Mouse (Mus musculus): ENCODE measurements around the gene Gm20388. TPM values are rescaled to one million over a fixed set of nuclear protein-coding genes. Genes with fewer than 3 reads are reported as not detected.

Gene Gm20388
- polyA plus RNA-seq, 1 experiment from 2014 or later: 12.4 TPM

DNA sequence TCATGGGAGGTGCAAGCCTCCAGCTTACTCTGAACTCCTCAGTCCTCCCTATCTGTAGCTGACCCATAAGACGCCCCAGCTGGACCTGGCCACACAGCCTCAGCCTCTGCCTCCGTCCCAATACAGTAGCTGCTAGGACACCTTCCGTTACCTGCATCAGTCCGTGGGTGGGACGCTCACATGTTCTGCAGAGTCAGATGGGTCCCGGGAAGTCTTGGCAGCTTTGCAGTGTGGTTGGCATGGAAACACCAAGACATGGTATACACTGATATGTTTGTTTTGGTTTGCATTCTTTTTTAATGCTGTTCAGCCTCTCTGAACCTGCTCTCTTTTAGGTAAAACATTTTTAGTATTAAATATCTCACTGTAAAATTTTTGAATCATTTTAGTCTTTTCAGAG, 3925.7 kb downstream of the Gm20388 start:
- Histone ChIP-seq H3K9ac (ENCODE audit: low read depth, low read length) (no peak overlapping the region), H3K27ac (ENCODE audit: low read depth, low read length) (no peak overlapping the region), H3K27me3 (replicated peaks; ENCODE audit: control insufficient read depth, insufficient read depth, low read length) (no peaks in the 10 kb centered on the region), H3K4me1 (ENCODE audit: control insufficient read depth, insufficient read depth, low read depth, low read length) (no peaks in the 10 kb centered on the region), H3K4me2 (ENCODE audit: low read length) (no peak overlapping the region), H3K4me3 (ENCODE audit: low read length) (no peak overlapping the region), H3K36me3 (ENCODE audit: control insufficient read depth, insufficient read depth, low read length) (peaks cover 34% of the 10 kb centered on the region), H3K9me3 (ENCODE audit: control insufficient read depth, low read length) (no peaks in the 10 kb centered on the region)
- 78% methylated on average over 6 of the region's 6 CpGs for WGBS
- ATAC-seq: peak; percentile 17; the same call in 1 of the 2 replicates

- Histone ChIP-seq H3K27ac (ENCODE audit: low read depth, low read length) (no peak overlapping the region), H3K4me1 (ENCODE audit: control insufficient read depth, insufficient read depth, low read depth, low read length) (no peaks in the 10 kb centered on the region), H3K27me3 (replicated peaks; ENCODE audit: control insufficient read depth, insufficient read depth, low read length) (no peaks in the 10 kb centered on the region), H3K9ac (ENCODE audit: low read depth, low read length) (no peak overlapping the region), H3K4me2 (ENCODE audit: low read length) (no peak overlapping the region), H3K9me3 (ENCODE audit: control insufficient read depth, low read length) (no peaks in the 10 kb centered on the region), H3K4me3 (ENCODE audit: low read length) (no peak overlapping the region), H3K36me3 (ENCODE audit: control insufficient read depth, insufficient read depth, low read length) (peaks cover 22% of the 10 kb centered on the region)
- whole genome bisulfite sequencing: 78% methylated on average over 9 of the region's 9 CpGs
- ATAC-seq: no peak
These were observed 3927.9 kb downstream of the Gm20388 start for GRCm38 (mm10) chr8:123838496-123838895.

- Histone ChIP-seq H3K4me2 (ENCODE audit: low read length) (no peak overlapping the region), H3K9ac (ENCODE audit: low read depth, low read length) (no peak overlapping the region), H3K4me3 (ENCODE audit: low read length) (no peak overlapping the region), H3K27ac (ENCODE audit: low read depth, low read length) (no peak overlapping the region), H3K4me1 (ENCODE audit: control insufficient read depth, insufficient read depth, low read depth, low read length) (no peaks in the 10 kb centered on the region), H3K27me3 (replicated peaks; ENCODE audit: control insufficient read depth, insufficient read depth, low read length) (no peaks in the 10 kb centered on the region), H3K9me3 (ENCODE audit: control insufficient read depth, low read length) (no peaks in the 10 kb centered on the region), H3K36me3 (ENCODE audit: control insufficient read depth, insufficient read depth, low read length) (peaks cover 6% of the 10 kb centered on the region; the same call in 1 of the 2 replicates)
- ATAC-seq: no peak
- WGBS: 94% methylated on average over 15 of the region's 15 CpGs
These were observed 3930.1 kb downstream of the Gm20388 start for GRCm38 (mm10) chr8:123840578-123841345.

DNA sequence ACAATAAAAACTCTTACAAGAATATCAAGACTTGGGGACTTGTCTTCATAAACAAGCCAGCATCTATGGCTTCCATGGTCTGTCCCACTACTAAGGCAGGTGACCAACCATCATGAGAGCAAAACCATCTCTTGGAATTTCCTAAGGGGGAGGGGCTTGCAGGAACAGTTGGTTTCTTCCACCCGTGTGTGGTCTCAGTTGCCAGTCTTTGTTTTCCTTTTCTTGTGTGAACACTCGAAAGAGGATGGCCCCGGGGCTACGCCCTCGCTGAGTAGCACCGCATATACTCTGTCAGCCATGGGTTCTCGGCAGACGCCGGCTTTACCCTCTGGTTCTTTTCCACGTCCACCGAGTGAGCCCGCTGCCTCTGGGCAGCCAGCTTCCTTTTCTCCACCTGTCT, 3931.4 kb downstream of the Gm20388 start:
- Histone ChIP-seq H3K36me3 (ENCODE audit: control insufficient read depth, insufficient read depth, low read length) (peaks cover 4% of the 10 kb centered on the region; the same call in 1 of the 2 replicates), H3K4me3 (ENCODE audit: low read length) (no peak overlapping the region), H3K4me2 (ENCODE audit: low read length) (no peak overlapping the region), H3K4me1 (ENCODE audit: control insufficient read depth, insufficient read depth, low read depth, low read length) (no peaks in the 10 kb centered on the region), H3K27me3 (replicated peaks; ENCODE audit: control insufficient read depth, insufficient read depth, low read length) (no peaks in the 10 kb centered on the region), H3K9me3 (ENCODE audit: control insufficient read depth, low read length) (no peaks in the 10 kb centered on the region), H3K9ac (ENCODE audit: low read depth, low read length) (no peak overlapping the region), H3K27ac (ENCODE audit: low read depth, low read length) (no peak overlapping the region)
- no peak for ATAC-seq
- WGBS: 87% methylated on average over 12 of the region's 12 CpGs

- no peak overlapping the region for H3K27ac ChIP-seq (ENCODE audit: low read depth, low read length)
- WGBS: 78% methylated on average over 7 of the region's 7 CpGs
- no peak for ATAC-seq
- H3K9me3 ChIP-seq (ENCODE audit: control insufficient read depth, low read length): no peaks in the 10 kb centered on the region
- no peak overlapping the region for H3K4me3 ChIP-seq (ENCODE audit: low read length)
- H3K27me3 ChIP-seq (replicated peaks; ENCODE audit: control insufficient read depth, insufficient read depth, low read length): no peaks in the 10 kb centered on the region
- no peaks in the 10 kb centered on the region for H3K4me1 ChIP-seq (ENCODE audit: control insufficient read depth, insufficient read depth, low read depth, low read length)
- H3K9ac ChIP-seq (ENCODE audit: low read depth, low read length): no peak overlapping the region
- H3K36me3 ChIP-seq (ENCODE audit: control insufficient read depth, insufficient read depth, low read length): no peaks in the 10 kb centered on the region
- no peak overlapping the region for H3K4me2 ChIP-seq (ENCODE audit: low read length)
These were observed 3933.7 kb downstream of the Gm20388 start for GRCm38 (mm10) chr8:123844341-123844740.

- Histone ChIP-seq H3K4me3 (ENCODE audit: low read length) (no peak overlapping the region), H3K9ac (ENCODE audit: low read depth, low read length) (no peak overlapping the region), H3K9me3 (ENCODE audit: control insufficient read depth, low read length) (no peaks in the 10 kb centered on the region), H3K27me3 (replicated peaks; ENCODE audit: control insufficient read depth, insufficient read depth, low read length) (no peaks in the 10 kb centered on the region), H3K36me3 (ENCODE audit: control insufficient read depth, insufficient read depth, low read length) (no peaks in the 10 kb centered on the region), H3K27ac (ENCODE audit: low read depth, low read length) (no peak overlapping the region), H3K4me1 (ENCODE audit: control insufficient read depth, insufficient read depth, low read depth, low read length) (no peaks in the 10 kb centered on the region), H3K4me2 (ENCODE audit: low read length) (no peak overlapping the region)
- ATAC-seq: no peak
- WGBS: 97% methylated on average over 13 of the region's 13 CpGs
These were observed 3934.5 kb downstream of the Gm20388 start for GRCm38 (mm10) chr8:123845114-123845513.

GRCm38 (mm10) chr8:123845991-123846390, 3935.3 kb downstream of the Gm20388 start:
- Histone ChIP-seq H3K36me3 (ENCODE audit: control insufficient read depth, insufficient read depth, low read length) (no peaks in the 10 kb centered on the region), H3K9ac (ENCODE audit: low read depth, low read length) (no peak overlapping the region), H3K27me3 (replicated peaks; ENCODE audit: control insufficient read depth, insufficient read depth, low read length) (no peaks in the 10 kb centered on the region), H3K27ac (ENCODE audit: low read depth, low read length) (no peak overlapping the region), H3K4me3 (ENCODE audit: low read length) (no peak overlapping the region), H3K4me2 (ENCODE audit: low read length) (no peak overlapping the region), H3K4me1 (ENCODE audit: control insufficient read depth, insufficient read depth, low read depth, low read length) (no peaks in the 10 kb centered on the region), H3K9me3 (ENCODE audit: control insufficient read depth, low read length) (no peaks in the 10 kb centered on the region)
- no peak for ATAC-seq
- 90% methylated on average over 10 of the region's 10 CpGs for WGBS

DNA sequence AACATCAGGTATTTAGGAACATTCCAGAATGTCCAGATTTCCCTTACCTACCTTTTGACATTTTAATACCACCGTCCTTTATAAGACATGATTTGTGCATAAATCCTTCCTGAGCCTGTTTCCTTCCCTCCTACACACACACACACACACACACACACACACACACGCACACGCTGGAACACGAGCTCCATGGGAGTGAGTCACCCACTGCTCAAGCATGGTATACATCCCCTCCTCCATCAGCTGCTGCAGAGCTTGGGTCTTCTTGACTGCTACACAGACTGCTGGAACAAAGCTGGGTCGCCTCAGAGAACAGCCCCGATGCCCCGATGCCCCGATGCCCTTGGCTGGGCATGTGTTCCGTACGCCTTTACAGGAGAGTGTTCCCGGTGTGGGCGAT, 3935.9 kb downstream of the Gm20388 start:
- H3K4me3 ChIP-seq (ENCODE audit: low read length): no peak overlapping the region
- H3K9me3 ChIP-seq (ENCODE audit: control insufficient read depth, low read length): no peaks in the 10 kb centered on the region
- no peak overlapping the region for H3K9ac ChIP-seq (ENCODE audit: low read depth, low read length)
- no peak for ATAC-seq
- H3K4me2 ChIP-seq (ENCODE audit: low read length): no peak overlapping the region
- H3K36me3 ChIP-seq (ENCODE audit: control insufficient read depth, insufficient read depth, low read length): no peaks in the 10 kb centered on the region
- no peaks in the 10 kb centered on the region for H3K27me3 ChIP-seq (replicated peaks; ENCODE audit: control insufficient read depth, insufficient read depth, low read length)
- 97% methylated on average over 12 of the region's 12 CpGs for WGBS
- H3K27ac ChIP-seq (ENCODE audit: low read depth, low read length): no peak overlapping the region
- H3K4me1 ChIP-seq (ENCODE audit: control insufficient read depth, insufficient read depth, low read depth, low read length): no peaks in the 10 kb centered on the region

GRCm38 (mm10) chr8:123847546-123847945, 3936.9 kb downstream of the Gm20388 start:
- Histone ChIP-seq H3K27ac (ENCODE audit: low read depth, low read length) (no peak overlapping the region), H3K4me2 (ENCODE audit: low read length) (no peak overlapping the region), H3K36me3 (ENCODE audit: control insufficient read depth, insufficient read depth, low read length) (no peaks in the 10 kb centered on the region), H3K4me1 (ENCODE audit: control insufficient read depth, insufficient read depth, low read depth, low read length) (no peaks in the 10 kb centered on the region), H3K4me3 (ENCODE audit: low read length) (no peak overlapping the region), H3K9me3 (ENCODE audit: control insufficient read depth, low read length) (no peaks in the 10 kb centered on the region), H3K27me3 (replicated peaks; ENCODE audit: control insufficient read depth, insufficient read depth, low read length) (no peaks in the 10 kb centered on the region), H3K9ac (ENCODE audit: low read depth, low read length) (no peak overlapping the region)
- no peak for ATAC-seq
- 66% methylated on average over 3 of the region's 3 CpGs for WGBS
